Mouse (Mus musculus): Measurements from ENCODE around the gene Ifnlr1. TPM values are rescaled to one million over a fixed set of nuclear protein-coding genes. Genes with fewer than 3 reads are reported as not detected.

The Ifnlr1 gene
- polyA plus RNA-seq, 1 experiment from 2014 or later = 0.24 TPM

- no peaks in the 10 kb centered on the region for H3K36me3 ChIP-seq
- WGBS = 76% methylated on average over 8 of the region's 8 CpGs
- ATAC-seq (ENCODE audit: low FRiP score, low read depth) = no peak
- no peak overlapping the region for H3K27ac ChIP-seq (replicated peaks)
- no peak overlapping the region for H3K9ac ChIP-seq (replicated peaks)
- no peak overlapping the region for H3K4me3 ChIP-seq
- peaks cover 11% of the 10 kb centered on the region for H3K9me3 ChIP-seq
- no peak overlapping the region for H3K4me2 ChIP-seq (replicated peaks)
- no peaks in the 10 kb centered on the region for H3K4me1 ChIP-seq
- H3K27me3 ChIP-seq = no peaks in the 10 kb centered on the region; the same call in 1 of the 2 replicates
These were observed 64.8 kb downstream of the Ifnlr1 start for GRCm38 (mm10) chr4:135750896-135751295.

DNA sequence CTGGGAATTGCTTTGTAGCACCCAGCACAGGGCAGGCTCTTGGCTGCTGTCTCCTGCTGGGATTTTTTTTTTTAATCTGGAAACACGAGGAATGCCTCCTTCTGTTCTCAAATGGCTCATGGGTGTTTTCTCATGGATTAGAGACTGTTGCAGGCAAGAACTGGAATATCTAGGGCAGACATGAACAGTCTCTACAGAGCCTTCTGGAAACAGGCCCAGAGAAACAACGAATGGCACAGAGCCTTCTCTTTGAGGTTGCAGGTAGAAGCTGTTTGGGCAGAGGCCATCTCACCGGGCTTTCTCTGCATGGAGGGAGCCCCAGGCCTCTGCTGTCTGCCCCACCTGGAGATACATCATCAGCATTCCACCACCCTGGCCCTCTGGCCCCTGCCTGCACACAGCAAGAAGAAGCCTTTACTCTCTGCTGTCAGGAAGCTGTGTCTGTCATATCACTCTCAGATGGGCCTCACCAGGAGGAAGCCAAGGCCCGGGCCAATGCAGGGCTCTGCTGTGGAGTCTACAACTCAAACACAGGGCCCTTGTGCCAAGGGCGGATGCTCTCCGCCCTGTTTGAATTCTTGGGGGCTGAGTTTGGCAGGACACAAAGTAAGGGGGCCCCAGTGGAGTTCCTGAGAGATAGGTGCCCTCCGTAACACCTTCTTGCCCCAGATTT is 66.2 kb downstream of the Ifnlr1 start:
- peaks cover 11% of the 10 kb centered on the region for H3K9me3 ChIP-seq
- ATAC-seq (ENCODE audit: low FRiP score, low read depth) = no peak
- WGBS = 88% methylated on average over 7 of the region's 7 CpGs
- no peak overlapping the region for H3K9ac ChIP-seq (replicated peaks)
- H3K27me3 ChIP-seq = no peaks in the 10 kb centered on the region; the same call in 1 of the 2 replicates
- H3K4me2 ChIP-seq (replicated peaks) = no peak overlapping the region
- H3K36me3 ChIP-seq = no peaks in the 10 kb centered on the region
- no peaks in the 10 kb centered on the region for H3K4me1 ChIP-seq
- H3K4me3 ChIP-seq = no peak overlapping the region
- H3K27ac ChIP-seq (replicated peaks) = no peak overlapping the region

DNA sequence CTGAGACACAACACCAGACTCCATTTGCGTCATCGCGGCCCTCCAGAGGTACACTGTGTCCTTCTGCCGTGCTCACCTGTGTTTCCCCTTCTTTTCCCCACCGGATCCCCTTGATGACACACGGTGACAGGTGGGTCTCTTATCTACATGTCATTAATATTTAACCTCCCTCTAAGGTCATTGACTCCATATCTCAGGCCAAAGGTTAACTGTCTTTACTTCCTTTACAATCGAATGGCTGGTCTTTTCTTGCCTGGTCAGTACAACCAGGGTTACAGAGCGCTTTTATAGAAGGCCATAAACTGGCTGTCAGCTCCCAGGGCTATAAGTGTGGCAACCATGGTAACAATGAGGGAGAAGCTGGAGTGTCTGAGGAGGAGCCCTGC is 66.7 kb downstream of the Ifnlr1 start:
- ATAC-seq (ENCODE audit: low FRiP score, low read depth) = no peak
- H3K36me3 ChIP-seq = no peaks in the 10 kb centered on the region
- peaks cover 11% of the 10 kb centered on the region for H3K9me3 ChIP-seq
- no peak overlapping the region for H3K27ac ChIP-seq (replicated peaks)
- no peak overlapping the region for H3K4me3 ChIP-seq
- no peaks in the 10 kb centered on the region; the same call in 1 of the 2 replicates for H3K27me3 ChIP-seq
- no peak overlapping the region for H3K4me2 ChIP-seq (replicated peaks)
- no peaks in the 10 kb centered on the region for H3K4me1 ChIP-seq
- no peak overlapping the region for H3K9ac ChIP-seq (replicated peaks)
- 91% methylated on average over 8 of the region's 8 CpGs for WGBS

Other genes starting within 250 kb of the Ifnlr1 start
- gene Stpg1, start 191.5 kb upstream of the Ifnlr1 start, polyA plus RNA-seq (2016; fragmentation: Nextera tagmentation; extraction: Ambion mirVana) = 1.2 and 1.7 TPM in 2 replicates
- gene Nipal3, start 191.2 kb upstream of the Ifnlr1 start, polyA plus RNA-seq (2016; fragmentation: Nextera tagmentation; extraction: Ambion mirVana) = 3.4 and 3.7 TPM in 2 replicates
- gene Grhl3, start 112.7 kb upstream of the Ifnlr1 start, polyA plus RNA-seq (2016; fragmentation: Nextera tagmentation; extraction: Ambion mirVana) = 4.0 and 6.7 TPM in 2 replicates
- gene Il22ra1, start 41.9 kb downstream of the Ifnlr1 start, polyA plus RNA-seq (2016; fragmentation: Nextera tagmentation; extraction: Ambion mirVana) = not detected in 2 replicates
- gene Myom3, start 73.4 kb downstream of the Ifnlr1 start, polyA plus RNA-seq (2016; fragmentation: Nextera tagmentation; extraction: Ambion mirVana) = 0.03 and 0.12 TPM in 2 replicates
- gene Srsf10, start 169.5 kb downstream of the Ifnlr1 start, polyA plus RNA-seq (2016; fragmentation: Nextera tagmentation; extraction: Ambion mirVana) = 351 and 371 TPM in 2 replicates
- 189 and 199 TPM in 2 replicates for gene Pnrc2, start 187.6 kb downstream of the Ifnlr1 start, polyA plus RNA-seq (2016; fragmentation: Nextera tagmentation; extraction: Ambion mirVana)
- 0.13 and 0.27 TPM in 2 replicates for gene Cnr2, start 209.1 kb downstream of the Ifnlr1 start, polyA plus RNA-seq (2016; fragmentation: Nextera tagmentation; extraction: Ambion mirVana)
- gene Fuca1, start 234.4 kb downstream of the Ifnlr1 start, polyA plus RNA-seq (2016; fragmentation: Nextera tagmentation; extraction: Ambion mirVana) = 50.6 and 54.7 TPM in 2 replicates

Measured in midbrain, embryonic 12.5 days (tissue).